Mouse (Mus musculus) neural tube, embryonic 12.5 days (tissue): Measurements from ENCODE around the gene Gm15155. TPM values are rescaled to one million over a fixed set of nuclear protein-coding genes. Genes with fewer than 3 reads are reported as not detected.

Experiments used
- ATAC-seq: fragments of 200-750 bp; cut with Nextera tagmentation; 2 replicates; pipeline ENCODE4 v1.8.0; 2017; ENCODE audit warnings: low read depth, mild to moderate bottlenecking, moderate TSS enrichment, moderate library complexity; ENCODE audit not compliant: low FRiP score
- H3K27ac ChIP-seq: fragments of 300-500 bp; sonication (generic); 2 replicates; pipeline ENCODE4 v1.5.1; 2016
- H3K27me3 ChIP-seq: fragments of 300-500 bp; sonication (generic); replicated peaks from 2 replicates; pipeline ENCODE4 v1.6.1; 2016; ENCODE audit warnings: mild to moderate bottlenecking
- H3K36me3 ChIP-seq: fragments of 300-500 bp; sonication (generic); 2 replicates; pipeline ENCODE4 v1.6.1; 2016; ENCODE audit warnings: mild to moderate bottlenecking
- H3K4me1 ChIP-seq: fragments of 300-500 bp; sonication (generic); 2 replicates; pipeline ENCODE4 v1.6.1; 2016
- H3K4me2 ChIP-seq: fragments of 300-500 bp; sonication (generic); replicated peaks from 2 replicates; pipeline ENCODE4 v1.6.1; 2016; ENCODE audit warnings: mild to moderate bottlenecking
- H3K4me3 ChIP-seq: fragments of 300-500 bp; sonication (generic); 2 replicates; pipeline ENCODE4 v1.5.1; 2016
- H3K9ac ChIP-seq: fragments of 300-500 bp; sonication (generic); 2 replicates; pipeline ENCODE4 v1.6.1; 2016; ENCODE audit warnings: mild to moderate bottlenecking
- H3K9me3 ChIP-seq: fragments of 300-500 bp; sonication (generic); 2 replicates; pipeline ENCODE4 v1.6.1; 2016; ENCODE audit warnings: mild to moderate bottlenecking
- WGBS: fragments of 180-500 bp; shearing (Covaris S2); methylation state at CpG from one replicate; pipeline ENCODE4 v1.1.7; 2016; 5-methylcytosine and 5-hydroxymethylcytosine counted together
- polyA plus RNA-seq: library from polyadenylated mRNA; unstranded; fragments of >200 nt; fragmentation: Nextera tagmentation; extraction: Ambion mirVana; gene quantifications from 2 replicates; pipeline ENCODE4 v1.2.1, GENCODE M21; 2016

Gene Gm15155
- not detected in 2 replicates for polyA plus RNA-seq

DNA sequence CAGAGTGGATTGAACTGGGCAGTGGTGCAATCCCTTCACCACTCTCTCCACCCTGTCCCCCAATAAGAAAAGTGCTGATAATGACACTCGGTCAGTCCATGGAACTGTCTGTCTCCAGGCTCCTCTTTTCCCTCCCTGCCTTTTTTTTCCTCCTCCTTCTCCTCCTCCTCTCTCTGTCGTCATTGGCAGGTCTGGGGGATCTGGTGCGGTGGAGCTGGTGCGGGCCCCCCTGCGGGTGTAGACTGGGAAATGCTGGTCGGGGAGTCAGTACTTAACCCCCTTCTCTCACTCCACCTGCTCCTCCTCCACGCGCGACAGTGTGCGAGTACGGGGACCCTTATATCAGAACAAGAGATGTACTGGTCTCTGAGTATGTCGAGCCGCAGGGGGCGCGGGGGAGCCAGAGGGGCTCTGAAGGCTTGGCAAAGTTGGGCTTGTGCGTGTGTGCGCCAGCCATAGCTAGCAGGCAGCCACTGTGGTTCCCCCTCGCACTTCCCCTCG is at the start of gene Gm15155:
Gene Gm15155 (plus strand): TSS at position 401 of the 501 bp plus-strand sequence.
- Histone ChIP-seq H3K9ac (0 out of 2 replicates have a peak within 1 kb of the TSS, but pooled peaks have one; percentile 33), H3K4me2 (peak within 1 kb of the TSS; percentile 89), H3K9me3 (no peaks in the 10 kb centered on the region), H3K36me3 (no peaks in the 10 kb centered on the region), H3K27me3 (peaks cover 29% of the 10 kb centered on the region), H3K27ac (no peak within 1 kb of the TSS), H3K4me3 (peak within 1 kb of the TSS; percentile 45), H3K4me1 (no peaks in the 10 kb centered on the region)
- ATAC-seq: peak; percentile 21
- WGBS: 13% methylated on average over 19 of the region's 19 CpGs

DNA sequence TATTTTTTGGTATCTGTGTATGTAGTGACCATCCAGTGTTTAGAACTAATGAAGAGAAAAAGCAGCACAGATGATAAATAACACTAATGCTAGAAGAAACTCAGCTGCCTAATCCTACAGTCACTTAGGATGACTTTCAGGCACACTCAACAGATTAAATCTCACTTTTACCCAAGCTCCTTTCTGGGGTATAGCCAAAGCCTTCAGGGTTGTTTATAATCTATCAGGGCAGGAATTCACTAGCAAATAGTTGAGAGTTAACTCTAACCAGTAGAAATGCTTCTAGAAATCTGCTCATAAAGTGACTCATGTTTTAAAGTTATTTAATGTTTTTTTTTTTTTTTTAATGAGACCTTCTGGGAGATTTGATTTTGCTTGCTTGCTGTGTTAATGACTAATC is 44.8 kb upstream of the Gm15155 start:
- H3K9me3 ChIP-seq: no peaks in the 10 kb centered on the region
- H3K4me3 ChIP-seq: no peak overlapping the region
- no peaks in the 10 kb centered on the region for H3K4me1 ChIP-seq
- ATAC-seq: no peak
- H3K27ac ChIP-seq: no peak overlapping the region
- no peaks in the 10 kb centered on the region for H3K27me3 ChIP-seq
- no peaks in the 10 kb centered on the region for H3K36me3 ChIP-seq
- no peak overlapping the region for H3K9ac ChIP-seq
- no peak overlapping the region for H3K4me2 ChIP-seq

DNA sequence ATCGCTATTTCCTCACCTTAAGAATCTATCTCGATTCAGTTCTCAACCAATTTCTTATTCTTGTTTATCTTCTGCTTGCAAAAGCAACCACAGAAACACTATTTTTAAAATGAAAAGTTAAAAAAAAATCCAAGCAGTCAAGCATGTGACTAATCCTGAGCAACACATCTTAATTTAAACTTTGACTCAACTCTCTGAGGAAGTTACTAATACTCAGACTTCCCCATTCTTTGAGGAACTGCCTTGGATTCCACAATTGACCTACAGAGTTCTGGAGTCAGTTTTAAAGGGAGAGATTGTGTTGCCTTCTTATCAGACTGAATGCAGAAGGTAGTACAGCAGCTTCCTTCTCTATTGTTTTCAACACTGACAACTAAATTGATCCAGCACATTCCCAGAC is 40.0 kb upstream of the Gm15155 start:
- H3K9ac ChIP-seq: no peak overlapping the region
- WGBS: 87% methylated on average over 2 of the region's 2 CpGs
- H3K4me2 ChIP-seq: no peak overlapping the region
- H3K9me3 ChIP-seq: no peaks in the 10 kb centered on the region
- ATAC-seq: no peak
- no peak overlapping the region for H3K27ac ChIP-seq
- no peaks in the 10 kb centered on the region for H3K27me3 ChIP-seq
- H3K4me3 ChIP-seq: no peak overlapping the region
- H3K36me3 ChIP-seq: no peaks in the 10 kb centered on the region
- no peaks in the 10 kb centered on the region for H3K4me1 ChIP-seq

DNA sequence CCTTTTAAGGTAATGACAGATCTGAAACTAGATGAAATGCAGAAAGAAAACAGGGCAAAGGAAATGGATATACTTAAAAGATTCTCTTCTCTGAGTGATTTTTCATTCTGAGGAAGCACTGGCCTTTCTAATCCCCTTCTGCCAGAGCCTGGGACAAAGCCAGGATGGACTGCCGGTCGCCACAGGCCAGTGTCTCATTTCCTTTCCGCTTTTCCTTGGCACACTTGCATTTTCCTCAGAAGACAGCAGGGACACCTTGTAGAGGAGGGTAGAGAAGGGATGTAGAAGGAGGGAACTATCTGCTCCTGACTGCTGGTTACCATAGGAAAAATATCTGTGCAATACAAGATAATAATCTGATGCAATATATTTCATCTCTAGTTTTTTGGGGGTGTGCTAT is 33.1 kb upstream of the Gm15155 start:
- no peak overlapping the region for H3K4me3 ChIP-seq
- no peaks in the 10 kb centered on the region for H3K27me3 ChIP-seq
- no peak overlapping the region for H3K4me2 ChIP-seq
- WGBS: 91% methylated on average over 3 of the region's 3 CpGs
- ATAC-seq: no peak
- no peak overlapping the region for H3K9ac ChIP-seq
- H3K9me3 ChIP-seq: no peaks in the 10 kb centered on the region
- H3K4me1 ChIP-seq: no peaks in the 10 kb centered on the region
- H3K27ac ChIP-seq: no peak overlapping the region
- H3K36me3 ChIP-seq: no peaks in the 10 kb centered on the region

DNA sequence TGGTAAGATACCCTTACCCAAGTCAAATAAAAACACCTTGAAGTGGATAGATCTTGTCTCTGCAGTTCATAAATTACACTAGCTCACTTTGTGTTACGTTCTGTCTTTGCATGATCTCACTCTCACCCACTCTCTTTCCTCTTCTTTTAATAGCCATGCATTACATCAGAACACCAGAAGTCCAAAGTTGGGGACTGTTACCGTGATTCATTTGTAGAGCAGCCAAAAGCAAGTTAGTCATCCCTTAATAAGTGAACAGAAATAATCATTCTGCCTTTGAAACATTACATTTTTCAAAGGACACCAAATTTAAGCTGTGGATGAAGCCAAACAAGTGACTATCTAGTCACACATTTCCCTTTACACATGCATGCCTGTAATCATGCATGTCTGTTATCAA is 32.1 kb upstream of the Gm15155 start:
- WGBS: 75% methylated on average over 2 of the region's 2 CpGs
- no peaks in the 10 kb centered on the region for H3K36me3 ChIP-seq
- H3K9me3 ChIP-seq: no peaks in the 10 kb centered on the region
- H3K27ac ChIP-seq: no peak overlapping the region
- H3K27me3 ChIP-seq: no peaks in the 10 kb centered on the region
- ATAC-seq: no peak
- no peak overlapping the region for H3K4me3 ChIP-seq
- H3K9ac ChIP-seq: no peak overlapping the region
- H3K4me1 ChIP-seq: no peaks in the 10 kb centered on the region
- no peak overlapping the region for H3K4me2 ChIP-seq

DNA sequence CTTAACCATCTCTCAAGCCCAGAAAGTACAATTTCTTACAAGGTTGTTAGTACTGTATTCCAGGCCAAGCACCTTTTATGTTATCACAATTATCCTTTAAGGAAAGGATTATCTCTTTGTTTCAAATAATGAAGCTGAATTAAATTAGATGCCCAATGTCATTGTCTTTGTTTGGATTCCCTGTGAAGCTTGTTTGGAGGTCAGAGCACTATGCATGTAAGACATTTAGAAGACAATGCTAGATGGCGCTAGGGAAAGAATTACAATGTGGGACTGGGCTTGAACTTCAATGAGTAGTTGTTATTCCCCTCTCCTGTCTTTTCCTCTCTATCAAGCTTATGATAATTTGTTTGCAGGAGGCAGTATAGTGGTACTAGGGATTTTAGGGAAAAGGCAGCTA is 29.9 kb upstream of the Gm15155 start:
- Histone ChIP-seq H3K9ac (no peak overlapping the region), H3K27me3 (no peaks in the 10 kb centered on the region), H3K36me3 (no peaks in the 10 kb centered on the region), H3K4me3 (no peak overlapping the region), H3K9me3 (no peaks in the 10 kb centered on the region), H3K4me1 (no peaks in the 10 kb centered on the region), H3K27ac (no peak overlapping the region), H3K4me2 (no peak overlapping the region)
- ATAC-seq: no peak
- WGBS: 45% methylated on average over 1 of the region's 1 CpGs

DNA sequence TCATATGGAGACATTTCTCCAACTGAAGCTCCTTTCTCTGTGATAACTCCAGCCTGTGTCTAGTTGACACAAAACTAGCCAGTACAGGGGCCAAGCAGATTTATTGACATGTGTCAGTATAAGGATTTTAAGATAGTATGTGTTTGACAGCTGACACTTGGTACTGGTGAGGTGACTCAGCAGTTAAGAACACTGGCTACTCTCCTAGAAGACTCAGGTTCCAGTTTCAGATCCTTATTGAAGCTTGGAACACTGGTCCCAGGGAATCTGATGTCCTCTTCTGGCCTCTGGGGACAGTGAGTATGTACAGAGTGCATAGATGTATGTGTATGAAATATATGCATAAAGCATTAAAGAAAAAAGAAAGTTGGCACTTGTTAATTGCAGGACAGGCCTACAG is 28.2 kb upstream of the Gm15155 start:
- no peak for ATAC-seq

DNA sequence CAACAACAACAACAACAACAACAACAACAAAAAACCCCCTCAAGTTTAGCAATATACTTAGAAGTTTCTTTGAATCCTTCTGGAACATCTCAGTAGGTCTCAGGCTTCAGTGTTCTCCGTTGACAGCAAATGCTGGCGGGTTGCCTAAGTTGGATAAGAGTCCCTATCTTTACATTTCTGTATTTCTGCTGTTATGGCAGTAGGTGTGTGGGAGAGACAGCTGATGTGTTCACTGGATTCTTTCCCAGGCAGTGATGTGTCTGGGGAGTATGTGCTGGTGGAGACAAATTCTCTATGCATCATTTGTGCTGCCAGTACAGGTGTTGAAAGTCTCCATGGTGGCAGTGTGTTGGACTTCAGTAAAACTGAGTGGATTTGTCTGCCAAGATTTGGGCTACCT is 23.3 kb upstream of the Gm15155 start:
- Histone ChIP-seq H3K27me3 (no peaks in the 10 kb centered on the region), H3K9me3 (no peaks in the 10 kb centered on the region), H3K9ac (no peak overlapping the region), H3K27ac (no peak overlapping the region), H3K4me2 (no peak overlapping the region), H3K4me3 (no peak overlapping the region), H3K4me1 (no peaks in the 10 kb centered on the region), H3K36me3 (no peaks in the 10 kb centered on the region)
- WGBS: 88% methylated on average over 2 of the region's 2 CpGs
- no peak for ATAC-seq

More for the DNA sequence above, 28.2 kb upstream of the Gm15155 start:
- Histone ChIP-seq H3K9ac (no peak overlapping the region), H3K27me3 (no peaks in the 10 kb centered on the region), H3K4me1 (no peaks in the 10 kb centered on the region), H3K36me3 (no peaks in the 10 kb centered on the region), H3K4me2 (no peak overlapping the region), H3K27ac (no peak overlapping the region), H3K9me3 (no peaks in the 10 kb centered on the region), H3K4me3 (no peak overlapping the region)

DNA sequence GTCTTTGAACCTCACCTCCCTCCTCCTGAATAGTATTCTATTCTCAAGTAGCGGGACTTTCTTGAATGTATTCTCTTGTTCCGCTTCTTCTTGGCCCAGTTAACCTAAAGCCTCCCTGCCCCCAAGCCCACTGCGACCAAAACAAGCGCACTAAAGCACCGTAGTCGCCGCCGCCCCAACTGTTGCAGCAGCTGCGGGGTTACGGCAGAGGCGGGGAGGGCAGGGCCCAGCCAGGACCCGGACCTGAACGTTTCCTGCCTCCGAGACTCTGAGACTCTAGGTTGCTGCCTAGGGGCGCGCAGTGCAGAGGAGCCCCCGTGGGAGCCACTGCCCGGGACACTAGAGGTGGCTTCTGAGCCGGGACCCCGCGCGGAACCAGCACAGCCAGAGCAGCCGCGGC is 2.0 kb upstream of the Gm15155 start:
- no peaks in the 10 kb centered on the region for H3K36me3 ChIP-seq
- peak overlapping the region; percentile 45 for H3K4me3 ChIP-seq
- H3K4me1 ChIP-seq: no peaks in the 10 kb centered on the region
- H3K4me2 ChIP-seq: peak overlapping the region; percentile 89
- H3K9ac ChIP-seq: peak overlapping the region; percentile 33; the same call in 1 of the 2 replicates
- no peaks in the 10 kb centered on the region for H3K9me3 ChIP-seq
- no peak overlapping the region for H3K27ac ChIP-seq
- peaks cover 29% of the 10 kb centered on the region for H3K27me3 ChIP-seq
- WGBS: 12% methylated on average over 24 of the region's 24 CpGs
- ATAC-seq: peak; percentile 42

DNA sequence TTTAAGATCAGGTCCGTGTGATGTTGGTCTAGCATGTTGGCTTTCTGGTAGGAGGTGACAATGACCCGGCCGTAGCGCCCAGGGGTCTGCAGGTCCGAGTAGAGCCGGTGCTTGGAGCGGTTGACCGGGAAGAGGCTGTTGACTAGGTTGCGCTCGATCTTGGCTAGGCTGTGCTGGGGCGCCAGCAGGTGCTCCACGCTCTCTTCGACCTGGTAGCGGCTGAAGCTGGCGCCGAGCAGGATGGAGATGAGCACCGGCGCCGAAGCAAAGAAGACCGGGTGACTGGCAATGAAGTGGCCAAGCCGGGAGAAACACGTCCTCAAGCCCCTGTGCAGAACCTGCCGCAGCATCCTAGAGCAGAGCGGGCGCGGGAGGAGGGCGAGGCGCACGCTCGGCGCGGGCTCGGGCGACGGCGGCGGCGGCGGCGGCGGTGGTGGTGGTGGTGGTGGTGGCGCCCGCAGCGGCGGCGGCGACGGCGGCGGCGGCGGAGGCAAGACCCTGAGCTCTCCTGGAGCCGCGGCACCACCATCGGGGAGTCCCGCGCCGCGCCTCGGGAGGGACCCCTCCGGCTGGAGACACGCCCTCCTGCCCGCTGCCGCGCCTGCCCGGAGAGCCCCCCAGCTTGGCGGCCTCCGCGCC is 1.5 kb upstream of the Gm15155 start:
- Histone ChIP-seq H3K27ac (no peak overlapping the region), H3K27me3 (peaks cover 29% of the 10 kb centered on the region), H3K4me3 (peak overlapping the region; percentile 45), H3K4me2 (peak overlapping the region; percentile 89), H3K36me3 (no peaks in the 10 kb centered on the region), H3K9me3 (no peaks in the 10 kb centered on the region), H3K9ac (peak overlapping the region; percentile 33; the same call in 1 of the 2 replicates), H3K4me1 (no peaks in the 10 kb centered on the region)
- ATAC-seq: peak; percentile 67
- WGBS: 13% methylated on average over 33 of the region's 69 CpGs

DNA sequence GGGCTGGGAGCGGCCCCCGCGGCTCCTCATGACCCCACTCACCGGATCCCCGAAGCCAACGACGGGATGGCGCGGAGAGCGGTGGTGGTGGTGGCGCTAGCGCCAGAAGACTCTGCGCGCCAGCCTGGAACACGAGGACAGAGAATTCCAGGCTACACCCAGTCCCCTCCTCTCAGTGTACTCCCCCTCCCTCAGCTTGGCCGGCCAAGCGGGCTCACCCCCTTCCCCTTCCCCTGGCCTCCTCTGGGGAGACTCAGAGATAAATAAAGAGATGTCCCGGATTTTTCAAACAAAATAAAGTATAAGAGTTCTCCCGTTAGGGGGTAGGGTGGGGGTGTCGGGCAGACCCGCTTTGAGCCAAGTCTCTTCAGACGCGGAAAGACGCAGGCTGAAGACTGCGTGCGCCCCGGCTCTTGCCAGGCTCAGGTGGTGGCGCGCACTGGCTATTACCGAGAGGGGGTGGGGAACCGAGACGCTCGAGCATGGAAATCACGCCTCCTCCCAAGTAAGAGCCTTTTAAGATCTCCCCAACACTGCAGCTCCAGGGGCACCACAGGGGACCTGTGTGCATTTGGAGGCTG is 750 bp upstream of the Gm15155 start, which contains the start of gene Ptchd1:
Gene Ptchd1 (minus strand): TSS at position 114 of the 581 bp plus-strand sequence.
- no peaks in the 10 kb centered on the region for H3K4me1 ChIP-seq
- no peaks in the 10 kb centered on the region for H3K36me3 ChIP-seq
- WGBS: 20% methylated on average over 30 of the region's 34 CpGs
- H3K4me3 ChIP-seq: peak within 1 kb of the TSS; percentile 45
- peak; percentile 84 for ATAC-seq
- peak within 1 kb of the TSS; percentile 89 for H3K4me2 ChIP-seq
- no peaks in the 10 kb centered on the region for H3K9me3 ChIP-seq
- H3K9ac ChIP-seq: peak within 1 kb of the TSS; percentile 33; the same call in 1 of the 2 replicates
- no peak within 1 kb of the TSS for H3K27ac ChIP-seq
- peaks cover 29% of the 10 kb centered on the region for H3K27me3 ChIP-seq

DNA sequence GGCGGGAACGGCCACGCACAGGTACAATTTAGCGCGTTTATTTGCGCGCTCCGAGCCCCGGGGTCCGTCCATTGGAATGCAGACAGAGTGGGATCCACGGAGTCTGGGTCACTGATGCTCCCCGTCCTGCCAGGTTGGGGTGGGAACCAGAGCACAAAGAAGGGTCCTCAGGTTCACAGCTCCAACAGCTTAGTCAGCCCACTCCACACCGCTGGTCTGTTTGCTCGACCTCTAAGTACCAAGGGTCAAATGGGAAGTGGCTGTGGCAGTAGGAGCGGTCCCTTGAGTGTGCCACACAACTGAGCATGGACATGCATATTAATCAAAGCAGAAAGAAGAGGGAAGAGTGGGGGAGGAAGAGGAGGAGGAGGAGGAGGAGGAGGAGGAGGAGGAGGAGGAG is 354 bp downstream of the Gm15155 start:
- Histone ChIP-seq H3K9ac (no peak overlapping the region), H3K27me3 (peaks cover 29% of the 10 kb centered on the region), H3K4me3 (peak overlapping the region; percentile 45), H3K4me1 (no peaks in the 10 kb centered on the region), H3K27ac (no peak overlapping the region), H3K36me3 (no peaks in the 10 kb centered on the region), H3K4me2 (peak overlapping the region; percentile 89), H3K9me3 (no peaks in the 10 kb centered on the region)
- 0 out of 2 replicates have a peak, but pooled peaks have one; percentile 2 for ATAC-seq
- 12% methylated on average over 15 of the region's 15 CpGs for WGBS
